Mouse (Mus musculus) embryonic facial prominence, embryonic 15.5 days (tissue): Measurements from ENCODE around the gene Ptprg. TPM values are rescaled to one million over a fixed set of nuclear protein-coding genes. Genes with fewer than 3 reads are reported as not detected.

Experiments used
- ATAC-seq: fragments of 200-750 bp; cut with Nextera tagmentation; 2 replicates; pipeline ENCODE4 v1.8.0; 2017; ENCODE audit warnings: low read depth, moderate TSS enrichment; ENCODE audit not compliant: insufficient number of reproducible peaks, low FRiP score, low TSS enrichment
- H3K27ac ChIP-seq: fragments of 300-500 bp; sonication (generic); replicated peaks from 2 replicates; pipeline ENCODE4 v1.5.1; 2015; ENCODE audit warnings: mild to moderate bottlenecking, inconsistent platforms
- H3K27me3 ChIP-seq: fragments of 300-500 bp; sonication (generic); 2 replicates; pipeline ENCODE4 v1.6.1; 2015; ENCODE audit warnings: inconsistent platforms
- H3K36me3 ChIP-seq: fragments of 300-500 bp; sonication (generic); 2 replicates; pipeline ENCODE4 v1.6.1; 2015; ENCODE audit warnings: mild to moderate bottlenecking, inconsistent platforms
- H3K4me1 ChIP-seq: fragments of 300-500 bp; sonication (generic); 2 replicates; pipeline ENCODE4 v1.6.1; 2015; ENCODE audit warnings: inconsistent platforms
- H3K4me2 ChIP-seq: fragments of 300-500 bp; sonication (generic); replicated peaks from 2 replicates; pipeline ENCODE4 v1.6.1; 2015; ENCODE audit warnings: mild to moderate bottlenecking, inconsistent platforms
- H3K4me3 ChIP-seq: fragments of 300-500 bp; sonication (generic); replicated peaks from 2 replicates; pipeline ENCODE4 v1.5.1; 2015; ENCODE audit warnings: mild to moderate bottlenecking, inconsistent platforms
- H3K9ac ChIP-seq: fragments of 300-500 bp; sonication (generic); 2 replicates; pipeline ENCODE4 v1.6.1; 2015; ENCODE audit warnings: inconsistent platforms
- H3K9me3 ChIP-seq: fragments of 300-500 bp; sonication (generic); replicated peaks from 2 replicates; pipeline ENCODE4 v1.6.1; 2016; ENCODE audit warnings: inconsistent platforms
- WGBS: fragments of 180-500 bp; shearing (Covaris S2); methylation state at CpG from one replicate; pipeline ENCODE4 v1.1.7; 2015; 5-methylcytosine and 5-hydroxymethylcytosine counted together
- polyA plus RNA-seq: library from polyadenylated mRNA; unstranded; fragments of >200 nt; fragmentation: Nextera tagmentation; extraction: Ambion mirVana; gene quantifications from 2 replicates; pipeline ENCODE4 v1.2.1, GENCODE M21; 2015

Ptprg gene
- polyA plus RNA-seq, 1 experiment from 2014 or later, result 25.6 TPM

DNA sequence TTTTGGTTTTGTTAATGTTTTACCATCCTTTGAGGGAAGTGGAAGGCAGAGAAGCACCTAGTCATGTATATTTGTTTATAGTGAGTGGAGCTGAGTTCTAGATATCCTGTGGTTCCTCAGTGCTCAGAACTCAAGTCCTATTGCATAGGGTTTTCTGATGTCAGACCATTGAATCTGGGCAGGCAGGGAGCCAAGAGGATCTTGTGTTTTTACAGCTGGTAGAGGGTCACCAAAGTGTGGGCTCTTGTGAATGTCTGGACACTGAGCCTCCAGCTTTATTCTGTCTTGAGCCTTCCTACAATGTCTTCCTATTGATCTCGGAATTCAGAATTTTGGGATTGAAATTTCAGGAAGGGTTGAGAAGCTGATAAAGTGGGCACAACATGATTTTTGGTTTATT is 206.0 kb downstream of the Ptprg start:
- Histone ChIP-seq H3K4me3 (no peak overlapping the region), H3K4me1 (peaks cover 13% of the 10 kb centered on the region; the same call in 1 of the 2 replicates), H3K9me3 (no peaks in the 10 kb centered on the region), H3K36me3 (no peaks in the 10 kb centered on the region), H3K27ac (no peak overlapping the region), H3K9ac (no peak overlapping the region), H3K4me2 (no peak overlapping the region), H3K27me3 (no peaks in the 10 kb centered on the region)
- ATAC-seq, result no peak
- WGBS, result 86% methylated on average over 1 of the region's 1 CpGs

DNA sequence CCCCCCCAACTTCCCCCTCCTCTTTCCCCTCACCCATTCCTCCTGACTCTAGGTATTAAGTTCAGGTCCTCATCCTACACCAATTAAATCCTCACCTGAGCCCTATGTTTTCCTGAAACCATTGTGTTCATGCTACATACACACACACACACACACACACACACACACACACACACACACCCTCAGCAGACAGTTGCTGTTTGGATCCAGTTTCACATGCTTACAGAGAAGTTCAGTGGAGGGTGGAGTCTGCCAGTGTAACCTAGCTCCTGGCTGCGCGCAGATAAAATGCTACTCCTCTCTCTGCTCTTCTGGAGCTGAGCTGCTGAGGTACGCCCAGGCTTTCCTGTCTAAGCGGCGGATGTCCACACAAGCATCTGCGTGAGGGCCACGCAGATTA is 209.7 kb downstream of the Ptprg start:
- H3K36me3 ChIP-seq, result no peaks in the 10 kb centered on the region
- H3K9ac ChIP-seq, result no peak overlapping the region
- H3K9me3 ChIP-seq, result no peaks in the 10 kb centered on the region
- WGBS, result 42% methylated on average over 7 of the region's 7 CpGs
- H3K27me3 ChIP-seq, result no peaks in the 10 kb centered on the region
- no peak overlapping the region for H3K27ac ChIP-seq
- peak; percentile 60; the same call in 1 of the 2 replicates for ATAC-seq
- H3K4me3 ChIP-seq, result no peak overlapping the region
- H3K4me2 ChIP-seq, result no peak overlapping the region
- peaks cover 12% of the 10 kb centered on the region; the same call in 1 of the 2 replicates for H3K4me1 ChIP-seq

DNA sequence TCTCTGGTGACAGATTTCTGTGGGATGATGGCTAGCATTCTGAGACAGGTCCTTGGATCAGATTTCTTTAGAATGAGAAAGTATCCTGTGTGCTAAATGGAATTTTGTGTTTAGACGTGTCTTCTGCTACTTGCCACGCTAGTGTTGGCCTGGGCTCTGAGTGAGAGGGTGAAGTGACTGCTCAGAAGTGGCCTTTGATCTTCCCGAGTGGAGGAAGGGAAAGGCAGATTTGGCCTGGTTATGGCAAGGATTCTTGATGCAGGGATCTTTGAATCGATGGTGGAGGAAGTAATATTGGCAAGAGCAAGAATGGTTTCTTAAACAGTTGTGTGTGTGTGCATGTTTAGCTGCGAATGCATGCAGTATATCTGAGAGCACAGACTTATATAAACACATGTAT is 219.4 kb downstream of the Ptprg start:
- 60% methylated on average over 5 of the region's 5 CpGs for WGBS
- no peak for ATAC-seq
- no peak overlapping the region for H3K4me3 ChIP-seq
- H3K9ac ChIP-seq, result no peak overlapping the region
- no peaks in the 10 kb centered on the region for H3K27me3 ChIP-seq
- no peak overlapping the region for H3K27ac ChIP-seq
- H3K9me3 ChIP-seq, result no peaks in the 10 kb centered on the region
- H3K4me2 ChIP-seq, result no peak overlapping the region
- peaks cover 20% of the 10 kb centered on the region for H3K4me1 ChIP-seq
- H3K36me3 ChIP-seq, result no peaks in the 10 kb centered on the region

DNA sequence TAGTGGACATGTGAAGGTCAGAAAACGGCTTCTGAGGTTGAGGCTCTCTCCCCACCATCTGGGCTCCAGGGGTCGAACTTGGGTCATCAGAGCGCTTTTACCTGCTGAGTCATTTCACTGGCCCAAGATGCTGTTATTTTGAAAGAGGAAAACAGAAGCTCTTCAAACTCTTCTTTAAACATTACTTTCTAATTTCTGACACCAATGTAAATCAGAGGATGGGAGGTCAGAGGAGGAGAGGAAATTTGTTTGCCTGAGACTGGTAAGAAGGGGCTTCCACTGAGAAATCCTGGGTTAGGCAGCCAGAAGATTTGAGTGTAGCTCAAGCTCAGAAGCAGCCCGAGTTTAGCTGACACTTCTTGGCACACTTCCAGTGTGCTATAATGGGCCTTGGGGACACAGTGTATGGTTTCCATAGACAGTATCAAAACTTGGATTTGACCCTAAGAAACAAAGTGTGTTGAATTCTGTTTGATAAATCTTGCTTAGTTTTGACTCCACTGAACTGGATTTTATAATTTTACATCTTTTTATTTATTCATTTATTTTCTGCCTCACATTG is 221.2 kb downstream of the Ptprg start:
- no peak overlapping the region for H3K4me3 ChIP-seq
- H3K4me1 ChIP-seq, result peaks cover 20% of the 10 kb centered on the region
- H3K9ac ChIP-seq, result no peak overlapping the region
- no peaks in the 10 kb centered on the region for H3K9me3 ChIP-seq
- no peak overlapping the region for H3K27ac ChIP-seq
- 42% methylated on average over 4 of the region's 4 CpGs for WGBS
- no peaks in the 10 kb centered on the region for H3K36me3 ChIP-seq
- ATAC-seq, result no peak
- H3K27me3 ChIP-seq, result no peaks in the 10 kb centered on the region
- no peak overlapping the region for H3K4me2 ChIP-seq

DNA sequence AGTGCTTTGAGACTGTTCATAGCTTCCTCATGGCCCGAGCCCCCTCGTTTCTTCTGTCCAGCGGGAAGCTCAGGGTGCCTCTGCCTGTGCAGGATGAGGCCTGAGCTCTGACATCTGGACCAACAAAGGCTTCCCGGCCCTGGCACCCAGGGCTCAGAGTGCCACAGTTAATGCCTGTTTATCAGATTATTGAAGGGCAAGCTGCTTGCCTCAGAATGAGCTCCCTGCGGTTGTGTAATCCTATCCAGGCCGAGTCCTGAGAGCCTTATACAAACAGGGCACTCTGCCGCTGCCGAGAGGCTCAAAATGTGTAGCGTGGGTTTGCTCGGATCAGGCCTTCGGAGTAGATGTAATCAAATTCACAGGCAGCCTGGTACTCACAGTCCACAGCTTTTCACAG is 221.9 kb downstream of the Ptprg start:
- Histone ChIP-seq H3K36me3 (no peaks in the 10 kb centered on the region), H3K9me3 (no peaks in the 10 kb centered on the region), H3K4me2 (no peak overlapping the region), H3K27ac (no peak overlapping the region), H3K27me3 (no peaks in the 10 kb centered on the region), H3K9ac (no peak overlapping the region), H3K4me3 (no peak overlapping the region), H3K4me1 (peaks cover 20% of the 10 kb centered on the region)
- 0 out of 2 replicates have a peak, but pooled peaks have one; percentile 43 for ATAC-seq
- 17% methylated on average over 11 of the region's 11 CpGs for WGBS

DNA sequence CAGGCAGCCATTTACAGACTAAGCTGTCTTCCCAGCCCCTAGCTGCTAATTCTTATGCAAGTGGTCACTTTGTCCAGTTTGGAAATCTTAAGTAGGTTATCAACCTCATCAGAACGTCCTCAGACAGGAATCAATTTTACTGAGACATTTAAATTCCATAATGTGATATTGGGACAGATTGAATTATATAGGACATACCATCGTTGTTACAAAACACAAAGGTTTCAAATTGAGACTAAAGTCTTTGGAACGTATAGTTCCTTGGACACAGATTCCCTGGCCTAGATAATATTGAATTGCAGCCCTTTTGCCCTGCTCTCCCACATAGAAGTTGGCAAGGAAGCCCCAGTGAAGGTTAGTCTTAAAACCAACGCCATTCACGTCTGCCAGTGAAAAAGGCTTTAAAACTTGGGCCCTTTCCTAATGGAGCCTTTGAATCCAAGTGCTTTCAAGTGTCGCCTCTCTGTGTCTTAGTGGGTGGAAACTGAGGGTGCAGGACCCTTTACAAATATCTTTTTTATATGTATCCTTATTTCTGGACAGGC is 222.7 kb downstream of the Ptprg start:
- no peak overlapping the region for H3K9ac ChIP-seq
- no peak overlapping the region for H3K27ac ChIP-seq
- WGBS, result 69% methylated on average over 6 of the region's 6 CpGs
- ATAC-seq, result no peak
- H3K36me3 ChIP-seq, result no peaks in the 10 kb centered on the region
- no peaks in the 10 kb centered on the region for H3K9me3 ChIP-seq
- no peaks in the 10 kb centered on the region for H3K27me3 ChIP-seq
- H3K4me2 ChIP-seq, result no peak overlapping the region
- H3K4me3 ChIP-seq, result no peak overlapping the region
- H3K4me1 ChIP-seq, result peaks cover 19% of the 10 kb centered on the region

DNA sequence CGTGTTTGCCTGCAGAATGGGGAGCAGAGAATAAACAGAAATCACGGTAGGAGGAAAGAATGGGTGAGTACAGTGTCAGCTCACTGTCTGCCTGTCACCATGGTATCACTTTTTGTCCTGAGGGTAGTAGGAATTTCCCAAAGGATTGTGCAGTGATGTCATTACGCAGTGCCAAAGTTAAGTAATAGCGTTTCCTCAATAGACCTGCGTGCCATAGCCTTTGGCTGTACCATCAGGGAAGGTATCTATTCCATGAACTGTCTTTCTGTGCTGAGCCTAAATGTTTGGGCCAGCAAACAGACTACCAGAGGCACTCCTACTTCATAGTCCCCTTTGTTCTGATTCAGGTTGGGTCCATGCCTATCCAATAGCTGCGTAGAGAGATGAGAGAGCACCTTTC is 223.2 kb downstream of the Ptprg start:
- no peak for ATAC-seq
- H3K4me1 ChIP-seq, result peaks cover 14% of the 10 kb centered on the region
- 88% methylated on average over 6 of the region's 6 CpGs for WGBS
- H3K9me3 ChIP-seq, result no peaks in the 10 kb centered on the region
- no peak overlapping the region for H3K4me2 ChIP-seq
- no peak overlapping the region for H3K27ac ChIP-seq
- no peak overlapping the region for H3K9ac ChIP-seq
- no peak overlapping the region for H3K4me3 ChIP-seq
- H3K36me3 ChIP-seq, result no peaks in the 10 kb centered on the region
- H3K27me3 ChIP-seq, result no peaks in the 10 kb centered on the region

DNA sequence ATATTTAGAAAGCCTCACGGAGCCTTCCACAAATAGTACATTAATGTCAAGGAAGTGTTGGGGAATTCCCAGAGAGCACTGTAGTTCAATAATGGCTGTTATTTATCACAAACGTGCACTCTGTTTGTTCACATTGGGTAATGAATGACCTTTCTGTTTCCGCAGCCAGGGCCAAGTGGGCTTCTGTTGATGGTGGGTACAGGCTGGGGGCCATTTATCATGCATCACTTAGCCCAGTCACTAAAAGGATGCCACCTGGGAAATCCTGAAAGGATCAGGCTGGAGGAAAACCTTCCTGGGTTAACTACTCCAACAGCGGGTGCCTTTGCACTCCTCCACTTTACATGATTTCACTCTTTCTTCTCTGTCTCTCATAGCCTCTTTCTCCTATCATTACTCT is 237.9 kb downstream of the Ptprg start:
- H3K9me3 ChIP-seq, result no peaks in the 10 kb centered on the region
- no peak overlapping the region for H3K27ac ChIP-seq
- H3K27me3 ChIP-seq, result no peaks in the 10 kb centered on the region
- no peaks in the 10 kb centered on the region for H3K4me1 ChIP-seq
- 73% methylated on average over 4 of the region's 4 CpGs for WGBS
- ATAC-seq, result no peak
- H3K4me3 ChIP-seq, result no peak overlapping the region
- H3K9ac ChIP-seq, result no peak overlapping the region
- no peak overlapping the region for H3K4me2 ChIP-seq
- H3K36me3 ChIP-seq, result no peaks in the 10 kb centered on the region

DNA sequence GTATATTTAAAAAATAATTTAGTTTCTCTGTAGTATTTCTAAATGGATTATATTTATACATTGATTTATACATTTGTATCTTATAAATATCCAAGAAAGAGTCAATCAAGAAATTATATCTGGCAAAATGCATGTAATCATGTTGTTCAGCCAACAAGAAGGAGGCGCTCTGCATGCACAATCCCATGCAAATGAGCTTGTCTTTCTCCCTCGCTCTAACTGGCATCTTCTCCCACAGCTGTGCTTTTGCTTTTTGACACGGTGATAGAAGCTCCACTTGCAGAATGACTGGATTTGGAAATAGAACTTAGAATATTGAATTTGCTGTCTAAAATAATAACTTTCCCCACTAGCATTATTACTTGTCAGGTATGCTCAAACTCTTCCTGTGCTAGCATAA is 240.5 kb downstream of the Ptprg start:
- Histone ChIP-seq H3K4me2 (no peak overlapping the region), H3K4me3 (no peak overlapping the region), H3K9ac (no peak overlapping the region), H3K27me3 (no peaks in the 10 kb centered on the region), H3K27ac (no peak overlapping the region), H3K9me3 (no peaks in the 10 kb centered on the region), H3K4me1 (no peaks in the 10 kb centered on the region), H3K36me3 (no peaks in the 10 kb centered on the region)
- WGBS, result 78% methylated on average over 3 of the region's 3 CpGs
- ATAC-seq, result no peak

DNA sequence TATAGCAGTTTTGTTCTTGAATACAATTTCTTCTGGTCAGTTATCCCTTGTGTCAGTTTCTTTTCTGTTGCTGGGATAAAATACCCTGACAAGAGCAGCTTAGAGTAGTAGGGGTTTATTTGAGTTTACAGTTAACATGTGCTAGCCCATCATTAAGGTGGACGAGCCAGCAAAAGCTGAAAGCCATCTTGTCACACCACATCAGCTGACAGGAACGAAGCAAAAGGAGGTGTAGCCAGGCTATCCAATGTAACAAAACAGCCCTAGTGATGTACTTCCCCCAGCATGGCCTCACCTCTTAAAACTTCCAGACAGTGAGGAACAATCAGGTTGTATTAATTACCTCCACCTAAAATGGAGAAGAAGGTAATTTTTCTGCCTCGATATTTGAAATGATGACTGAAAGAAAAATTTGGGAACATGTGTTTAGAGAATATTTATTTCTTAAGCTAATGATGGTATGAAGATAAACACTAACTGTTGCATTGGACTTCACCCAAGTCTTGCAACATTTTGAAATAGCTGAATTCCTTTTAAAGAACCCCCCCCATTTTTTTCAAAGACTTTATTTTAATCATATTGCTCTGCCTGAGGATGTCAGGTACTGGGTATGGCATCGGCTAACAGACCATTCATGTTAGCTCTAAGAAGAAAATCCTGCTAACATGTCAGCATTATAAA is 249.2 kb downstream of the Ptprg start:
- no peak overlapping the region for H3K27ac ChIP-seq

DNA sequence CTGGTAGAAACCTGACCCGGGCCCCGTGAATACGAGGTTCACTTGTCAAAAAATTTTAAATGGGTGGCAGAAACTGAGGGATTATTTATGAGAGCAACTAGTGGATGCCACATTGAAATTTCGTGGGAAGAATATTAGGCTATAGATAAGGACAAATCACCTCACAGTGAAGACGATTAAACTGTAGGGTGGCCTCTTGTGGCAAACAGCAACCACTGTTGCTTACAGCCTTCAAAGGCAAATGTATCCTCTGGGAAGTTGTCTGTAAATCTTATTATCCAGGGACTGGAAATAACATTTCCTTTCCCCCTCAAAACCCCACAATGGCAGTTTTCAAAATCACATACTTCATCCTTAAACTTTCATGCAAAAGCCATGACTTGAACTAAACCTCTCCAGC is 253.3 kb downstream of the Ptprg start:
- Histone ChIP-seq H3K4me2 (no peak overlapping the region), H3K36me3 (no peaks in the 10 kb centered on the region), H3K4me1 (peaks cover 8% of the 10 kb centered on the region; the same call in 1 of the 2 replicates), H3K4me3 (no peak overlapping the region), H3K27ac (no peak overlapping the region), H3K9me3 (no peaks in the 10 kb centered on the region), H3K9ac (no peak overlapping the region), H3K27me3 (no peaks in the 10 kb centered on the region)
- ATAC-seq, result no peak
- 55% methylated on average over 5 of the region's 5 CpGs for WGBS

More for the DNA sequence above, 249.2 kb downstream of the Ptprg start:
- Histone ChIP-seq H3K4me2 (no peak overlapping the region), H3K4me3 (no peak overlapping the region), H3K9ac (no peak overlapping the region), H3K27me3 (no peaks in the 10 kb centered on the region), H3K9me3 (no peaks in the 10 kb centered on the region), H3K4me1 (no peaks in the 10 kb centered on the region), H3K36me3 (no peaks in the 10 kb centered on the region)
- ATAC-seq, result no peak
- WGBS, result 70% methylated on average over 4 of the region's 4 CpGs

DNA sequence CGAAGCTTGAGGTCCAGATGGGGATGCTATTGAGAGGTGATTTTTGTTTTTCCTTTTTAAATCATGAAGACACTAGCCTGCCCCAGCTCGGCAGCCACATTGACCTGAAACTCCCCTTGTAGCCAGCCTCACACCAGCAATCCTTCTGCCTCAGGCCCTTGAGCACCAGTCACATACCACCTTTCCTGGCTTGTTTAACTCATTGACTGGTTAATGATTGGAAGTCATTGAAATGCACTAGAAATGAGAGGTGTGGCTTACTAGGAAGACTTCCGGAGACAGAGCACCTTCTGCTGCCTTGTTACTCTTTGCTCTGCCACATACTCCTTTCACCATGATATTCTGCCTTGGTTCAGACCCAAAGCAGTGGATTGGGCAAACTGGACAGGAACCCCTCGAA is 254.1 kb downstream of the Ptprg start:
- Histone ChIP-seq H3K4me2 (no peak overlapping the region), H3K27me3 (no peaks in the 10 kb centered on the region), H3K4me3 (no peak overlapping the region), H3K36me3 (no peaks in the 10 kb centered on the region), H3K9ac (no peak overlapping the region), H3K27ac (no peak overlapping the region), H3K9me3 (no peaks in the 10 kb centered on the region), H3K4me1 (peaks cover 9% of the 10 kb centered on the region; the same call in 1 of the 2 replicates)
- WGBS, result 67% methylated on average over 4 of the region's 4 CpGs
- ATAC-seq, result no peak
